Mouse (Mus musculus): ENCODE data around the gene Cdc34.

DNA sequence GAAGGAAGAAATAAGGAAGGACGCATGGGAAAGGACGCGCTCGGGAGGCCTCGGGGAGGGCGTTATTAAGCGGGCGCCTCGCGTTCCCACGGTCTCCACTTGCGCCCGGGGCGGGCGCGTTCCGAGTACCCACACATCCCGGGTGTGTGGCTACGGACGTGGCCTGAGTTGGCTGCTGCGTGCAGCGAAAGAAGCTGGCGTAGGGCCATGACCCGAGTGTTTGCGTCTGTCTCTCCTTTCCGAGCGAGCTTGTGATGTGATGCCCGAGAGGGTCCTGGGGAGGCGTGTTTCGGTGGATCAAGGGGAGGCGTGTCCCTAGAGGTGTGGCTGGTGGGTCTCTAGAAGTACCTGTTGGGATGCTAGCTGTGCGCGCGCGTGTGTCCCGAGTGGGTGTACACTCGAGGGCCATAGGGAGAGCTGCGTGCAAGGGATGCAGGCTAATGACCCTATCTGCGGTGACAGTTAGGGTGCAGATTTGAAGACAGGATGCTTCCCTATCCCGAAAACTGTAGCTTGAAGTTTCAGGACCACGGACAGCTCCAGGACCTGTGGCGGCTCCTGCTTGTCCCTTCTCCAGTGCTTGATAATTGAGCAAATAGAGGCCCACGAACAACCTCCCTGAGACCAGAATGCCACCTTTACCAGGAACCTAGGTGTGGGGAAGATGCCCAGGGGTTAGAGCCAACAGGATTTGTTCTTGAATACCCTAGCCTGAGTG lies 35.8 kb downstream of the Cdc34 start:
- TF ChIP-seq CTCF (IDR thresholded peaks at IDR 0.05; ENCODE audit: low read depth) (no peak), EP300 (IDR thresholded peaks at IDR 0.05; ENCODE audit: low read depth) (no peak)
